Mouse (Mus musculus) CH12.LX (cell line): ENCODE results near the gene Bivm. TPM values are rescaled to one million over a fixed set of nuclear protein-coding genes. Genes with fewer than 3 reads are reported as not detected.

ENCODE experiments used
- DNase-seq: peaks from one replicate; pipeline ENCODE4 v3.0.0-alpha.2; 2013; ENCODE audit errors: extremely low read depth
- H3K27ac ChIP-seq: 2 replicates; pipeline ENCODE4 v1.5.1; 2012; ENCODE audit warnings: low read depth, mild to moderate bottlenecking, control low read depth, moderate library complexity; ENCODE audit not compliant: insufficient read depth
- H3K27me3 ChIP-seq: replicated peaks from 2 replicates; pipeline ENCODE3; 2012; ENCODE audit warnings: inconsistent platforms
- H3K36me3 ChIP-seq, 2 experiments: replicated peaks in 1 of 2; 2 replicates each; pipeline versions ENCODE3 to v1.6.1; 2012; ENCODE audit warnings: inconsistent platforms in 1 of 2, low read length in 1 of 2, mild to moderate bottlenecking in 1 of 2, mixed read lengths in 1 of 2, moderate library complexity in 1 of 2; ENCODE audit not compliant: control insufficient read depth in 1 of 2, insufficient read depth in 1 of 2
- H3K4me1 ChIP-seq, 2 experiments: 2 replicates each; pipeline ENCODE4 v1.6.1; 2012; ENCODE audit warnings: inconsistent platforms in 1 of 2, moderate library complexity in 1 of 2; ENCODE audit not compliant: insufficient read depth in 2 of 2, control insufficient read depth in 1 of 2
- H3K4me2 ChIP-seq: 2 replicates; pipeline ENCODE4 v1.6.1; 2012; ENCODE audit warnings: low read depth, mild to moderate bottlenecking, control low read depth; ENCODE audit not compliant: poor library complexity, insufficient read depth, severe bottlenecking
- H3K4me3 ChIP-seq, 3 experiments: fragments of 150-350 bp in 1 of 3; sonication (generic) in 1 of 3; replicated peaks in 1 of 3; 2 replicates each; pipeline versions ENCODE3 to v1.5.1; 2011 to 2012; ENCODE audit warnings: low read depth in 2 of 3, low read length in 2 of 3, mild to moderate bottlenecking in 2 of 3, moderate library complexity in 2 of 3, control low read depth in 1 of 3, improper control_type of control experiment in 1 of 3, inconsistent platforms in 1 of 3, mixed read lengths in 1 of 3; ENCODE audit not compliant: poor library complexity in 1 of 3
- H3K79me2 ChIP-seq: replicated peaks from 2 replicates; pipeline ENCODE4 v1.6.1; 2012; ENCODE audit warnings: mild to moderate bottlenecking, moderate library complexity; ENCODE audit not compliant: control insufficient read depth, poor library complexity, insufficient read depth, severe bottlenecking; ENCODE audit errors: extremely low read depth
- H3K9ac ChIP-seq: 2 replicates; pipeline ENCODE4 v1.6.1; 2012; ENCODE audit warnings: low read depth, mild to moderate bottlenecking, control low read depth, moderate library complexity; ENCODE audit not compliant: insufficient read depth
- H3K9me3 ChIP-seq: replicated peaks from 2 replicates; pipeline ENCODE3; 2012; ENCODE audit warnings: low read length, inconsistent platforms, mixed read lengths
- CHD1 ChIP-seq: IDR thresholded peaks from 2 replicates; pipeline ENCODE4 v1.6.1; 2012; ENCODE audit warnings: low read depth, low read length, improper control_type of control experiment, inconsistent platforms
- CHD2 ChIP-seq: IDR thresholded peaks from 2 replicates; pipeline ENCODE4 v1.6.1; 2011; ENCODE audit warnings: low read length, improper control_type of control experiment
- EP300 ChIP-seq: IDR thresholded peaks from 2 replicates; pipeline ENCODE4 v1.6.1; 2011; ENCODE audit warnings: low read length, improper control_type of control experiment
- GABPA ChIP-seq: IDR thresholded peaks from 2 replicates; pipeline ENCODE4 v1.6.1; 2012; ENCODE audit warnings: low read depth, low read length, improper control_type of control experiment, inconsistent platforms; ENCODE audit not compliant: insufficient replicate concordance
- HCFC1 ChIP-seq: IDR thresholded peaks from 2 replicates; pipeline ENCODE4 v1.6.1; 2012; ENCODE audit warnings: low read depth, mild to moderate bottlenecking, inconsistent platforms, low read length, improper control_type of control experiment
- KAT2A ChIP-seq: IDR thresholded peaks from 2 replicates; pipeline ENCODE4 v1.6.1; 2012; ENCODE audit warnings: low read length, improper control_type of control experiment, inconsistent platforms; ENCODE audit not compliant: insufficient replicate concordance
- MAFK ChIP-seq: IDR thresholded peaks from 2 replicates; pipeline ENCODE4 v1.6.1; 2011; ENCODE audit warnings: low read length, improper control_type of control experiment; ENCODE audit not compliant: insufficient replicate concordance
- MAX ChIP-seq: IDR thresholded peaks from 2 replicates; pipeline ENCODE4 v1.6.1; 2011; ENCODE audit warnings: low read length, improper control_type of control experiment
- MAZ ChIP-seq: IDR thresholded peaks from 2 replicates; pipeline ENCODE4 v1.6.1; 2012; ENCODE audit warnings: low read depth, mild to moderate bottlenecking, inconsistent platforms, low read length, improper control_type of control experiment, moderate library complexity
- MEF2A ChIP-seq: IDR thresholded peaks from 2 replicates; pipeline ENCODE4 v1.6.1; 2014; ENCODE audit warnings: low read depth, mild to moderate bottlenecking, inconsistent platforms, low read length, improper control_type of control experiment, borderline replicate concordance
- MXI1 ChIP-seq: IDR thresholded peaks from 2 replicates; pipeline ENCODE4 v1.6.1; 2011; ENCODE audit warnings: mild to moderate bottlenecking, low read depth, low read length, improper control_type of control experiment
- MYC ChIP-seq: IDR thresholded peaks from 2 replicates; pipeline ENCODE4 v1.6.1; 2011; ENCODE audit warnings: low read depth, mild to moderate bottlenecking, improper control_type of control experiment, low read length
- NELFE ChIP-seq: IDR thresholded peaks from 2 replicates; pipeline ENCODE4 v1.6.1; 2011; ENCODE audit warnings: low read depth, low read length, improper control_type of control experiment
- NRF1 ChIP-seq: IDR thresholded peaks from 2 replicates; pipeline ENCODE4 v1.6.1; 2014; ENCODE audit warnings: low read depth, mild to moderate bottlenecking, inconsistent platforms, low read length, improper control_type of control experiment, moderate library complexity
- PAX5 ChIP-seq: IDR thresholded peaks from 2 replicates; pipeline ENCODE4 v1.6.1; 2012; ENCODE audit warnings: low read length, inconsistent platforms, mixed read lengths
- POLR2A ChIP-seq: IDR thresholded peaks from 2 replicates; pipeline ENCODE4 v1.6.1; 2011; ENCODE audit warnings: low read depth, mild to moderate bottlenecking, improper control_type of control experiment, low read length
- POLR2AphosphoS2 ChIP-seq: IDR thresholded peaks from 2 replicates; pipeline ENCODE4 v1.6.1; 2011; ENCODE audit warnings: low read depth, low read length, improper control_type of control experiment
- RAD21 ChIP-seq: IDR thresholded peaks from 2 replicates; pipeline ENCODE4 v1.6.1; 2011; ENCODE audit warnings: low read depth, mild to moderate bottlenecking, low read length, improper control_type of control experiment, moderate library complexity
- TCF12 ChIP-seq: IDR thresholded peaks from 2 replicates; pipeline ENCODE4 v1.6.1; 2014; ENCODE audit warnings: low read depth, mild to moderate bottlenecking, inconsistent platforms, low read length, improper control_type of control experiment
- UBTF ChIP-seq: IDR thresholded peaks from 2 replicates; pipeline ENCODE4 v1.6.1; 2012; ENCODE audit warnings: low read depth, mild to moderate bottlenecking, inconsistent platforms, low read length, improper control_type of control experiment, moderate library complexity
- ZC3H11A ChIP-seq: IDR thresholded peaks from 2 replicates; pipeline ENCODE4 v1.6.1; 2012; ENCODE audit warnings: low read depth, mild to moderate bottlenecking, inconsistent platforms, low read length, improper control_type of control experiment
- ZKSCAN1 ChIP-seq: IDR thresholded peaks from 2 replicates; pipeline ENCODE4 v1.6.1; 2012; ENCODE audit warnings: low read depth, inconsistent platforms, low read length, improper control_type of control experiment, borderline replicate concordance
- ZMIZ1 ChIP-seq: IDR thresholded peaks from 2 replicates; pipeline ENCODE4 v1.6.1; 2012; ENCODE audit warnings: low read depth, mild to moderate bottlenecking, inconsistent platforms, low read length, improper control_type of control experiment
- dilution Hi-C: fragments of 300-500 bp; cut with MboI; formaldehyde crosslinking; loops from 2 replicates; pipeline ENCODE4 v1.14.3; 2020; ENCODE audit warnings: low sequenced_read_pairs; ENCODE audit not compliant: extremely low pct_unique_long_range_greater_than_20kb, extremely low pct_ligation_motif_present
- in situ Hi-C: fragments of 300-500 bp; cut with MboI; formaldehyde crosslinking; loops from 3 replicates; pipeline ENCODE4 v1.14.3; 2019; ENCODE audit warnings: low sequenced_read_pairs, low pct_ligation_motif_present, low pct_unique_long_range_greater_than_20kb, mixed read lengths
- polyA plus RNA-seq: library from polyadenylated mRNA; unstranded; fragments of >175 nt; gene quantifications from 2 replicates; pipeline ENCODE4 v1.2.1, GENCODE M21; 2012; ENCODE audit warnings: low read depth; ENCODE audit not compliant: insufficient read length
- total RNA-seq, 2 experiments: library from RNA; depleted of rRNA; stranded (reverse); fragments of 300-350 nt in 1 of 2; fragments of >200 nt in 1 of 2; gene quantifications; 2 replicates each; pipeline ENCODE4 v1.2.3; 2012 to 2014

Gene Bivm
- total and polyA plus RNA-seq, 3 experiments, result 0.04 to 0.09 (median 0.05) TPM

DNA sequence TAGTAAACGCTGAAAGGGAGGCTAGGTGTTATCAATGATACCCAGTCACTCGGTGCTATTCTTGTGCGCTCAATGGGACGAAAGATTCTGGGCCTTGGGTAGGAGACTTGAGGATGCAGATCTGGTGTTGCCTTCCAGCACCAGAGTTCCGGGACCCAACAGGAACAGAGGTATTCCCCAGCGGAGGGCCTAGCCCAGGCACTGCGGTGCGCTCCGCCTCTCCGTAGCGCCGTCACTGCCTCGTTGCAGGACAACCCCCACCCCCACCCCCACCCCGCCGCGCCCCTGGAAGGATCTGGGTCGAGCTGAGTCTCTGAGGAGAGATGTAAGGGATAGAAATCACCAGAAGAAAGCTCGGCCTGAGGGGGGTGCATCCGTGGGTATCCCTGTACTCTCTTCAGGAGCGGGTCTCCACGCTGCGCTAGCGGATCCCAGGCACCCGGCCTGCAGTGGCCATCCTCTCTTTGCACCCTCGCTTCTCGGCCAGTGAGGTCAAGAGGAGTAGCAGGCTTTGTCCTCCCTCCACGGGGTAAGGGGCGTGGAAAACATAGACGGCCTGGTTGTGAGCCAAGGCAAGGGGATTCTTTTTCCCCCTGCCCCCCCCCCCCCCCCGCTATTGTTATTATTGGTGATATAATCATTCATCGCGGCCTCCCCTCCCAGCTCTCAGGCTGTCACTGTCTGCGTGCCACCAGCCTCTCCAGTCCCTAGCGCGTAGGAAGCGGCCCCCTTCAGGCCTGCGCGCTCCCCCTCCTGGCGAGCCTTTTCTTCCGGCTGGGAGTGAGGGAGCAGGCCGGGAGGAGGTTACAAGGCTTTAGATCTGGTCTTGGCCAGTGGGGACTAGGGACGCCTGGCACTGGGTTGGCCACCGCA is 680 bp downstream of the Bivm start:
- H3K36me3 ChIP-seq, result no peaks in the 10 kb centered on the region
- no peaks in the 10 kb centered on the region for H3K9me3 ChIP-seq

GRCm38 (mm10) chr1:44120074-44120406 is 1.3 kb downstream of the Bivm start:
- Histone ChIP-seq H3K27me3 (no peaks in the 10 kb centered on the region), H3K4me1 (peaks cover 8 to 21% of the 10 kb centered on the region in 2 experiments), H3K4me3 (no peak overlapping the region), H3K27ac (no peak overlapping the region)
- no peak for DNase-seq
- dilution Hi-C loops, result no loop called here
- TF ChIP-seq ZC3H11A (no peak), MXI1 (no peak), RAD21 (no peak), UBTF (no peak), HCFC1 (no peak), MAX (no peak), POLR2AphosphoS2 (no peak), EP300 (no peak)
- TF ChIP-seq, all 38 proteins: peak for 0
- H3K36me3 ChIP-seq, result no peaks in the 10 kb centered on the region
- no peak overlapping the region for H3K9ac ChIP-seq
- no peak overlapping the region for H3K4me2 ChIP-seq
- no peaks in the 10 kb centered on the region for H3K9me3 ChIP-seq
- H3K79me2 ChIP-seq, result no peaks in the 10 kb centered on the region
- in situ Hi-C loops, result no loop called here

More for the DNA sequence above, 680 bp downstream of the Bivm start:
- Histone ChIP-seq H3K79me2 (no peaks in the 10 kb centered on the region), H3K4me3 (no peak overlapping the region), H3K4me1 (peaks cover 8 to 21% of the 10 kb centered on the region in 2 experiments), H3K27ac (no peak overlapping the region), H3K4me2 (no peak overlapping the region), H3K9ac (no peak overlapping the region), H3K27me3 (no peaks in the 10 kb centered on the region)
- TF ChIP-seq PAX5 (no peak), MEF2A (no peak), POLR2AphosphoS2 (no peak), ZKSCAN1 (no peak), MAFK (no peak), ZMIZ1 (no peak), POLR2A (no peak), GABPA (no peak), ZC3H11A (no peak), NELFE (no peak), RAD21 (no peak), CHD2 (no peak), CHD1 (no peak), NRF1 (no peak), KAT2A (no peak), MAX (no peak), TCF12 (no peak), MYC (no peak), MAZ (no peak), EP300 (no peak)
- dilution Hi-C loops, result no loop called here
- no peak for DNase-seq
- in situ Hi-C loops, result no loop called here
